Mouse (Mus musculus) heart, adult 2 months (tissue): ENCODE results near the gene Tuba1b.

Experiments
- CTCF ChIP-seq: fragments of 200-600 bp; IDR thresholded peaks from 2 replicates; pipeline ENCODE4 v1.8.1; 2022; ENCODE audit warnings: antibody characterized with exemption, mild to moderate bottlenecking, moderate library complexity
- EP300 ChIP-seq: fragments of 200-500 bp; IDR thresholded peaks from 2 replicates; pipeline ENCODE4 v1.6.1; 2011; ENCODE audit warnings: low read depth, low read length, control low read depth; ENCODE audit not compliant: insufficient read depth
- POLR2A ChIP-seq: fragments of 200-500 bp; IDR thresholded peaks from 2 replicates; pipeline ENCODE4 v1.6.1; 2011; ENCODE audit warnings: mild to moderate bottlenecking, low read depth, low read length, control low read depth; ENCODE audit not compliant: insufficient read depth

- TF ChIP-seq CTCF (no peak), EP300 (no peak), POLR2A (no peak)
Measured at GRCm38 (mm10) chr15:98891198-98891742, 43.1 kb downstream of the Tuba1b start.
